Mouse (Mus musculus) G1E (cell line): ENCODE results near the gene Klhl3. TPM values are rescaled to one million over a fixed set of nuclear protein-coding genes. Genes with fewer than 3 reads are reported as not detected.

Source experiments
- ATAC-seq: 2 replicates; pipeline ENCODE4 v1.8.0; 2016; ENCODE audit warnings: mild to moderate bottlenecking; ENCODE audit not compliant: insufficient number of reproducible peaks, poor library complexity, low FRiP score, severe bottlenecking; ENCODE audit errors: extremely low read depth
- DNase-seq: peaks from one replicate; pipeline ENCODE4 v3.0.0; 2012; ENCODE audit warnings: low spot score
- H3K27me3 ChIP-seq: 2 replicates; pipeline ENCODE4 v1.6.1; 2012; ENCODE audit warnings: mild to moderate bottlenecking, low read length, inconsistent platforms; ENCODE audit not compliant: insufficient read depth
- H3K36me3 ChIP-seq: replicated peaks from 2 replicates; pipeline ENCODE3; 2012; ENCODE audit warnings: mild to moderate bottlenecking, inconsistent platforms
- H3K4me1 ChIP-seq: 2 replicates; pipeline ENCODE4 v1.6.1; 2012; ENCODE audit warnings: low read depth, low read length, inconsistent platforms, mixed read lengths; ENCODE audit not compliant: insufficient read depth
- H3K4me3 ChIP-seq: 2 replicates; pipeline ENCODE4 v1.5.1; 2012; ENCODE audit warnings: low read depth, mild to moderate bottlenecking, inconsistent platforms, low read length, moderate library complexity, mixed read lengths
- H3K9me3 ChIP-seq: replicated peaks from 2 replicates; pipeline ENCODE4 v1.6.1; 2012; ENCODE audit warnings: inconsistent platforms
- CTCF ChIP-seq: IDR thresholded peaks from 2 replicates; pipeline ENCODE4 v1.5.1; 2012; ENCODE audit warnings: low read depth, low read length, inconsistent platforms, mixed read lengths
- GATA1 ChIP-seq: IDR thresholded peaks from 2 replicates; pipeline ENCODE4 v1.6.1; 2012; ENCODE audit warnings: borderline replicate concordance, low read length, inconsistent platforms, mixed read lengths
- GATA2 ChIP-seq: IDR thresholded peaks from 2 replicates; pipeline ENCODE4 v1.6.1; 2012; ENCODE audit warnings: low read depth, low read length, inconsistent platforms, borderline replicate concordance
- POLR2AphosphoS5 ChIP-seq: IDR thresholded peaks from 2 replicates; pipeline ENCODE4 v1.6.1; 2012; ENCODE audit warnings: low read depth, low read length, inconsistent platforms; ENCODE audit not compliant: insufficient replicate concordance
- TAL1 ChIP-seq: conservative IDR thresholded peaks from 2 replicates; pipeline ENCODE4 v1.6.1; 2012; ENCODE audit warnings: low read depth, low read length, inconsistent platforms, mixed read lengths
- polyA plus RNA-seq: library from polyadenylated mRNA; stranded (reverse); fragments of >175 nt; gene quantifications from 2 replicates; pipeline ENCODE4 v1.2.3, GENCODE M21; 2012
- total RNA-seq, 2 experiments: library from RNA; stranded (forward) in 1 of 2; stranded (reverse) in 1 of 2; fragments of 200-1000 nt in 1 of 2; fragments of >200 nt in 1 of 2; fragmentation: Nextera tagmentation in 1 of 2; gene quantifications; 2 replicates each; pipeline ENCODE4 v1.2.3; 2014 to 2017

Gene Klhl3
- total and polyA plus RNA-seq, 3 experiments = 0.05 TPM; not detected in 2

- Histone ChIP-seq H3K27me3 (no peaks in the 10 kb centered on the region), H3K4me3 (no peak overlapping the region), H3K9me3 (peaks cover 39% of the 10 kb centered on the region), H3K4me1 (no peaks in the 10 kb centered on the region), H3K36me3 (no peaks in the 10 kb centered on the region)
- no peak for ATAC-seq
- DNase-seq = no peak
- TF ChIP-seq GATA2 (no peak), TAL1 (no peak), CTCF (no peak), POLR2AphosphoS5 (no peak), GATA1 (no peak)
Observed at GRCm38 (mm10) chr13:58084396-58084795, 29.0 kb downstream of the Klhl3 start.

- ATAC-seq = no peak
- TF ChIP-seq TAL1 = no peak
- TF ChIP-seq POLR2AphosphoS5 = no peak
- DNase-seq = no peak
- peaks cover 39% of the 10 kb centered on the region for H3K9me3 ChIP-seq
- no peaks in the 10 kb centered on the region for H3K36me3 ChIP-seq
- no peak overlapping the region for H3K4me3 ChIP-seq
- no peaks in the 10 kb centered on the region for H3K27me3 ChIP-seq
- no peaks in the 10 kb centered on the region for H3K4me1 ChIP-seq
Observed at GRCm38 (mm10) chr13:58083521-58083920, 29.9 kb downstream of the Klhl3 start.

GRCm38 (mm10) chr13:58083048-58083447 lies 30.3 kb downstream of the Klhl3 start:
- Histone ChIP-seq H3K4me1 (no peaks in the 10 kb centered on the region), H3K27me3 (no peaks in the 10 kb centered on the region), H3K9me3 (peaks cover 39% of the 10 kb centered on the region), H3K4me3 (no peak overlapping the region), H3K36me3 (no peaks in the 10 kb centered on the region)
- ATAC-seq (no peak), DNase-seq (no peak)
- TF ChIP-seq TAL1 (no peak), POLR2AphosphoS5 (no peak), GATA2 (no peak), GATA1 (no peak), CTCF (no peak)

GRCm38 (mm10) chr13:58078361-58078760 lies 35.0 kb downstream of the Klhl3 start:
- Histone ChIP-seq H3K4me3 (no peak overlapping the region), H3K27me3 (no peaks in the 10 kb centered on the region), H3K36me3 (no peaks in the 10 kb centered on the region), H3K4me1 (no peaks in the 10 kb centered on the region), H3K9me3 (peaks cover 12% of the 10 kb centered on the region)
- no peak for TF ChIP-seq POLR2AphosphoS5
- no peak for TF ChIP-seq GATA2
- TF ChIP-seq CTCF = no peak
- TF ChIP-seq GATA1 = no peak
- TF ChIP-seq TAL1 = no peak
- DNase-seq (no peak), ATAC-seq (no peak)

- Histone ChIP-seq H3K27me3 (no peaks in the 10 kb centered on the region), H3K9me3 (peaks cover 31% of the 10 kb centered on the region), H3K4me1 (no peaks in the 10 kb centered on the region), H3K4me3 (no peak overlapping the region), H3K36me3 (no peaks in the 10 kb centered on the region)
- TF ChIP-seq POLR2AphosphoS5 = no peak
- TF ChIP-seq TAL1 = no peak
- ATAC-seq = no peak
- no peak for DNase-seq
Observed at GRCm38 (mm10) chr13:58074881-58075280, 38.5 kb downstream of the Klhl3 start.

GRCm38 (mm10) chr13:58074466-58074865 lies 38.9 kb downstream of the Klhl3 start:
- Histone ChIP-seq H3K9me3 (peaks cover 31% of the 10 kb centered on the region), H3K27me3 (no peaks in the 10 kb centered on the region), H3K36me3 (no peaks in the 10 kb centered on the region), H3K4me1 (no peaks in the 10 kb centered on the region), H3K4me3 (no peak overlapping the region)
- DNase-seq (no peak), ATAC-seq (no peak)
- TF ChIP-seq GATA1 = no peak
- TF ChIP-seq CTCF = no peak
- no peak for TF ChIP-seq POLR2AphosphoS5
- no peak for TF ChIP-seq TAL1
- TF ChIP-seq GATA2 = no peak

GRCm38 (mm10) chr13:58073254-58073882 lies 40.0 kb downstream of the Klhl3 start:
- Histone ChIP-seq H3K36me3 (no peaks in the 10 kb centered on the region), H3K27me3 (no peaks in the 10 kb centered on the region), H3K4me3 (no peak overlapping the region), H3K9me3 (peaks cover 41% of the 10 kb centered on the region), H3K4me1 (no peaks in the 10 kb centered on the region)
- no peak for TF ChIP-seq GATA2
- no peak for TF ChIP-seq TAL1
- no peak for TF ChIP-seq GATA1
- no peak for TF ChIP-seq POLR2AphosphoS5
- no peak for TF ChIP-seq CTCF
- ATAC-seq = no peak
- no peak for DNase-seq
